Mouse (Mus musculus): ENCODE results near the gene Cby3.

- no peak for TF ChIP-seq TAL1 (IDR thresholded peaks at IDR 0.05; ENCODE audit: low read length)
- no peak for TF ChIP-seq GATA1 (IDR thresholded peaks at IDR 0.05; ENCODE audit: low read length)
Measured at GRCm38 (mm10) chr11:50381311-50381710, 27.0 kb downstream of the Cby3 start.

Data from erythroblast, embryonic 14.5 days (primary cell).